Mouse (Mus musculus) lung, adult 2 months (tissue): ENCODE measurements around the gene Ccdc65.

Experiments
- CTCF ChIP-seq: fragments of 200-500 bp; IDR thresholded peaks from 2 replicates; pipeline ENCODE4 v1.5.1; 2011; ENCODE audit warnings: mild to moderate bottlenecking, low read length, control low read depth; ENCODE audit not compliant: insufficient read depth
- POLR2A ChIP-seq: fragments of 200-500 bp; IDR thresholded peaks from 2 replicates; pipeline ENCODE4 v1.6.1; 2011; ENCODE audit warnings: low read depth, mild to moderate bottlenecking, control low read depth, low read length, borderline replicate concordance; ENCODE audit errors: extremely low read depth

GRCm38 (mm10) chr15:98676940-98677728, 30.9 kb upstream of the Ccdc65 start, which contains the start of gene Rnd1:
- TF ChIP-seq CTCF, result no peak
- peak; percentile 99 for TF ChIP-seq POLR2A
